Mouse (Mus musculus): ENCODE measurements around the gene CN725425.

- TF ChIP-seq TAL1 (IDR thresholded peaks at IDR 0.05; ENCODE audit: low read length) (no peak), GATA1 (IDR thresholded peaks at IDR 0.05; ENCODE audit: low read length) (no peak)
Measured at GRCm38 (mm10) chr15:91153311-91153710, 46.0 kb upstream of the CN725425 start.

All from erythroblast, embryonic 14.5 days (primary cell).